Mouse (Mus musculus) ES-E14 (cell line): ENCODE results near the gene Zfp598. TPM values are rescaled to one million over a fixed set of nuclear protein-coding genes. Genes with fewer than 3 reads are reported as not detected.

ENCODE experiments used
- DNase-seq: peaks from one replicate; pipeline ENCODE4 v3.0.0-alpha.2; 2013; ENCODE audit warnings: low read depth, low spot score
- H3K27ac ChIP-seq: 2 replicates; pipeline ENCODE4 v1.5.1; 2012; ENCODE audit warnings: low read depth, mild to moderate bottlenecking, low read length, moderate library complexity, mixed read lengths; ENCODE audit not compliant: poor library complexity, insufficient read depth, severe bottlenecking
- H3K36me3 ChIP-seq: 2 replicates; pipeline ENCODE4 v1.6.1; 2012; ENCODE audit warnings: mild to moderate bottlenecking, low read length, moderate library complexity, mixed read lengths; ENCODE audit not compliant: control insufficient read depth, poor library complexity, insufficient read depth, severe bottlenecking
- H3K4me1 ChIP-seq, 2 experiments: fragments of 150-350 bp in 1 of 2; sonication (generic) in 1 of 2; 2 replicates each; pipeline ENCODE4 v1.6.1; 2012; ENCODE audit warnings: low read length in 2 of 2, mild to moderate bottlenecking in 1 of 2, mixed read lengths in 1 of 2; ENCODE audit not compliant: control insufficient read depth in 2 of 2, insufficient read depth in 2 of 2, poor library complexity in 1 of 2
- H3K4me3 ChIP-seq, 2 experiments: fragments of 150-350 bp in 1 of 2; sonication (generic) in 1 of 2; 2 replicates each; pipeline ENCODE4 v1.5.1; 2012; ENCODE audit warnings: low read length in 2 of 2, low read depth in 1 of 2, mild to moderate bottlenecking in 1 of 2, mixed read lengths in 1 of 2; ENCODE audit not compliant: insufficient read depth in 1 of 2, poor library complexity in 1 of 2, severe bottlenecking in 1 of 2
- H3K9ac ChIP-seq: 2 replicates; pipeline ENCODE4 v1.6.1; 2012; ENCODE audit warnings: low read depth, mild to moderate bottlenecking, low read length, mixed read lengths; ENCODE audit not compliant: poor library complexity, insufficient read depth, severe bottlenecking
- H3K9me3 ChIP-seq: fragments of 150-350 bp; sonication (generic); 2 replicates; pipeline ENCODE4 v1.6.1; 2012; ENCODE audit warnings: low read depth, mild to moderate bottlenecking, low read length; ENCODE audit not compliant: control insufficient read depth, insufficient read depth
- CHD2 ChIP-seq: IDR thresholded peaks from 2 replicates; pipeline ENCODE4 v1.6.1; 2014; ENCODE audit warnings: mild to moderate bottlenecking, low read depth, low read length, inconsistent platforms
- HCFC1 ChIP-seq: IDR thresholded peaks from 2 replicates; pipeline ENCODE4 v1.6.1; 2012; ENCODE audit warnings: low read length, inconsistent platforms, borderline replicate concordance; ENCODE audit not compliant: insufficient read depth
- MAFK ChIP-seq: IDR thresholded peaks from 2 replicates; pipeline ENCODE4 v1.6.1; 2014; ENCODE audit warnings: mild to moderate bottlenecking, low read depth, low read length, inconsistent platforms; ENCODE audit not compliant: insufficient read depth
- ZC3H11A ChIP-seq: IDR thresholded peaks from 2 replicates; pipeline ENCODE4 v1.6.1; 2012; ENCODE audit warnings: low read depth, mild to moderate bottlenecking, inconsistent platforms, low read length, borderline replicate concordance
- ZNF384 ChIP-seq: IDR thresholded peaks from 2 replicates; pipeline ENCODE4 v1.6.1; 2012; ENCODE audit warnings: low read depth, low read length, inconsistent platforms
- in situ Hi-C, 2 experiments: fragments of 600-800 bp; cut with MboI; formaldehyde crosslinking; loops; one replicate each; pipeline ENCODE4 v1.15.1; 2025; ENCODE audit warnings: low sequenced_read_pairs in 2 of 2, inconsistent platforms in 1 of 2; ENCODE audit not compliant: unreplicated experiment in 2 of 2
- total RNA-seq: library from RNA; depleted of rRNA; stranded (reverse); fragments of 300-350 nt; gene quantifications from 2 replicates; pipeline ENCODE4 v1.2.3, GENCODE M21; 2012

Zfp598 gene
- total RNA-seq, 1 experiment, result 39.7 TPM

GRCm38 (mm10) chr17:24635694-24636093 is 33.8 kb upstream of the Zfp598 start:
- DNase-seq, result no peak
- no peak overlapping the region for H3K27ac ChIP-seq
- no peak overlapping the region for H3K9ac ChIP-seq
- no peak overlapping the region for H3K4me3 ChIP-seq
- in situ Hi-C loops, result no loop called here
- no peaks in the 10 kb centered on the region for H3K9me3 ChIP-seq
- peaks cover 12% of the 10 kb centered on the region; the same call in 1 of the 2 replicates for H3K36me3 ChIP-seq
- no peak for TF ChIP-seq MAFK
- no peak for TF ChIP-seq CHD2
- TF ChIP-seq ZNF384, result no peak
- no peak for TF ChIP-seq HCFC1
- no peak for TF ChIP-seq ZC3H11A
- peaks cover 0 to 25% of the 10 kb centered on the region in 2 experiments; a peak in 2 of 4 replicates for H3K4me1 ChIP-seq

- DNase-seq, result no peak
- peaks cover 0 to 25% of the 10 kb centered on the region in 2 experiments; a peak in 2 of 4 replicates for H3K4me1 ChIP-seq
- in situ Hi-C loops, result no loop called here
- TF ChIP-seq ZNF384, result no peak
- TF ChIP-seq ZC3H11A, result no peak
- TF ChIP-seq CHD2, result no peak
- no peak for TF ChIP-seq MAFK
- TF ChIP-seq HCFC1, result no peak
- H3K4me3 ChIP-seq, result no peak overlapping the region
- H3K9ac ChIP-seq, result no peak overlapping the region
- H3K36me3 ChIP-seq, result peaks cover 14% of the 10 kb centered on the region; the same call in 1 of the 2 replicates
- peak overlapping the region; percentile 8; the same call in 1 of the 2 replicates for H3K27ac ChIP-seq
- H3K9me3 ChIP-seq, result no peaks in the 10 kb centered on the region
Measured at GRCm38 (mm10) chr17:24636781-24637481, 32.6 kb upstream of the Zfp598 start.

GRCm38 (mm10) chr17:24638214-24638613 is 31.3 kb upstream of the Zfp598 start:
- H3K4me3 ChIP-seq, result no peak overlapping the region
- TF ChIP-seq MAFK (no peak), ZC3H11A (no peak), CHD2 (no peak)
- peaks cover 16% of the 10 kb centered on the region; the same call in 1 of the 2 replicates for H3K36me3 ChIP-seq
- no peak overlapping the region for H3K9ac ChIP-seq
- no peaks in the 10 kb centered on the region for H3K9me3 ChIP-seq
- peaks cover 0 to 25% of the 10 kb centered on the region in 2 experiments; a peak in 2 of 4 replicates for H3K4me1 ChIP-seq
- H3K27ac ChIP-seq, result no peak overlapping the region; the same call in 1 of the 2 replicates
- in situ Hi-C loops, result no loop called here
- DNase-seq, result no peak

GRCm38 (mm10) chr17:24638840-24639239 is 30.6 kb upstream of the Zfp598 start:
- no peaks in the 10 kb centered on the region for H3K9me3 ChIP-seq
- H3K4me3 ChIP-seq, result no peak overlapping the region
- peaks cover 0 to 24% of the 10 kb centered on the region in 2 experiments; a peak in 2 of 4 replicates for H3K4me1 ChIP-seq
- peak overlapping the region; percentile 35; the same call in 1 of the 2 replicates for H3K27ac ChIP-seq
- DNase-seq, result no peak
- in situ Hi-C loops, result no loop called here
- peaks cover 16% of the 10 kb centered on the region; the same call in 1 of the 2 replicates for H3K36me3 ChIP-seq
- H3K9ac ChIP-seq, result peak overlapping the region; percentile 43; the same call in 1 of the 2 replicates
- TF ChIP-seq ZNF384 (no peak), CHD2 (no peak), ZC3H11A (no peak), MAFK (no peak), HCFC1 (no peak)
